Mouse (Mus musculus): ENCODE measurements around the gene Vmn1r60.
"Not testable (repeated sequence)": the region's sequence is repeated elsewhere in the genome, so short reads cannot be mapped to it uniquely, and the experiment has no call there.

Vmn1r60 gene

DNA sequence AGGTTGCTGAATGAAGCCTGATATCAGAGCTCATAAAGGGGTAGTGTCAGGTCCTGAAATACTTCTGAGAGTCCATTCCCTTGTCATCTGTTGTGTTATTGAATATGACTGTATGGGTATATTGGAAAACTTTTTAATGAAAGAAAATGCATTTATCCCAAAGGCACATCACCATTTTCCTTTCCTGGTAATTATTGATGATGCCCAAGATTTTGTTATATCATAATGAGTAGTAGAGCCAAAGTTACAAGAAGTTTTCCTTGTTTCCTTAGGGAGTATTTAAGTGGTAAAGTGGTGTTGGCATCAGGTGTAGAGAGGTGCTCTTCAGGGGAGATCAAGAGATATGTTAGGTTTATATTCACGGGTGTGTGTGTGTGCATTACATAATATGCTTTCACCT is at the start of gene Vmn1r60:
Gene Vmn1r60 (minus strand): TSS at position 101 of the 400 bp plus-strand sequence.
- in situ Hi-C loops (cut with MboI, MseI) = loop anchor here in 1 of 2 experiments (10.0 kb wide), 1 partner anchor 132 kb away; the partner anchor contains the start of gene Vmn1r58

GRCm38 (mm10) chr7:5540770-5541436 is 6.2 kb downstream of the Vmn1r60 start:
- in situ Hi-C loops (cut with MboI, MseI) = loop anchor here in 1 of 2 experiments (10.0 kb wide), 1 partner anchor 126 kb away; the partner anchor contains the start of gene Vmn1r58

DNA sequence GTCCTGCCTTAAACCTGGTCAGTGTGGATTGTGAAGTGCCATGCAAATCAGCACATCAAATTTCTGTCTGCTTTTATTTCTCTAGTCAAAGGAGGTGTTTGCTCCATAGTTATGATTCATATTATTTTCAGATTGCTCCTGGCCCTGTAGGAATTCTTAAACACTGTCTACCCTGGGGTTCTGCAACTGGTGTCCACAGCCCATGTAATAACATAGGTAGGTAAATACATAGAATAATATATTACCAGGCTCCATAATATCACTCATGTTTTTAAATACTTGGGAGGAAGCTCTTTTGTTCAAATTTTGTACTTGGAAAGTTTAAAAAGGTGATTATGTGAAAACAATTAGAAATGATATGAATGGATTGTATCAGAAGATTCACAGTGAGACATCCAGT is 53.3 kb downstream of the Vmn1r60 start, which contains the start of gene Vmn2r28:
Gene Vmn2r28 (minus strand): TSS at position 101 of the 400 bp plus-strand sequence.
- in situ Hi-C loops (cut with MboI, MseI) = not testable (repeated sequence)
